Mouse (Mus musculus): Measurements from ENCODE around the gene Ap5z1. TPM values are rescaled to one million over a fixed set of nuclear protein-coding genes. Genes with fewer than 3 reads are reported as not detected.

Gene Ap5z1
- 20.3 and 23.4 TPM in 2 replicates for polyA plus RNA-seq (2012; rRNA removed)

DNA sequence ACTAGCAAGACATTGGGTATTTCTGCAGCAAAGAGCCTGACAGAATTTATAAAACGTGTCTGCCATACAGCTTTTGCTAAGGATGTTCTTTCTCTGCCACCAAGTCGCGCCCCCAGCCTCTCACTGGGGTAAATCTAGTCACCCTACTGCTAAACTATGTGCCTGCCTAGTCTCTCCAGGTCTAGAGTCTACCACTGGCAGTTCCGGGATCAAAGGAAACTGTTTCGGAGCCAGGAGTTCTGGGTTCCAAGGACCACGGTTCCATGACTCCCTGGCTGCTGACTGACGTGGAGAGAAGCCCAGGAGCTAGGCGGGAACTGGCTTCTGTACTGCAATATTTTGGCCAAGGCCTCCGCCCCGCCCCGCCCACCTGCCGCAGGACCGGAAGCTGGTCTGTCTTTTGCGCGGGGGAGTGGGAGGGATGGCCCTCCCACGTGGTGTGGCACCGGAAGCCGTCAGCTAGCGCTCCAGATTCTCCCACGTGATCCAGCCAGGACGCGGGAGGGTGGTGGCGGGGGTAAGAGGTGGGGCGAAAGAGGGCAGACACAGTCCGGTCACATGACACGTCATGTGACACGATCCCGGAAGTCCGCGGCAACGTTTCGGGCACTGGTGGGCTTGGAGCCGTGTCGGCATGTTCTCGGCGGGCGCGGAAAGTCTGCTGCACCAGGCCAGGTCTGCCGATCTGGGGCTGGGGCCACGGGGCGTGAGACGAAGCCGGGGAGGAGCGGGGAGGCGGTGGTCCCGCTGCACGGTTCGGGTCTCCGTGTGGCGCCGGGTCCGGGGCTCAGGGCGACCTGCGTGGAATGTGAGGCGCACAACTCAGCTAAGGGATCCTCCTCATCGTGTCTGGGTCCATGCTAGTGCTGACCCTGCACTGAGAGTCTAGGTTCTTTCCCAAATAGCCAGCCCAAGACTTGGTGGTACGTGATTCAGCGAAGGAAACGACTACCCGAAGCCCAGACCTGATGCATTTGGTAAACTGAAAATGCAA, at the start of gene Ap5z1:
TSS of gene Ap5z1 (plus strand) at position 484 of the 994 bp plus-strand sequence.

Other genes with a start within 250 kb of the Ap5z1 start
- gene Foxk1, start 62.4 kb upstream of the Ap5z1 start, polyA plus RNA-seq (2012; rRNA removed): 7.6 and 8.4 TPM in 2 replicates
- 0.01 TPM in 1 of 2 replicates, not detected in the other for gene Papolb, start 66.1 kb downstream of the Ap5z1 start, polyA plus RNA-seq (2012; rRNA removed)
- 1.0 and 1.3 TPM in 2 replicates for gene Radil, start 87.2 kb downstream of the Ap5z1 start, polyA plus RNA-seq (2012; rRNA removed)
- gene Mmd2, start 144.9 kb downstream of the Ap5z1 start, polyA plus RNA-seq (2012; rRNA removed): 0.08 and 0.18 TPM in 2 replicates
- gene Wipi2, start 163.8 kb downstream of the Ap5z1 start, polyA plus RNA-seq (2012; rRNA removed): 11.8 and 13.4 TPM in 2 replicates
- 2.6 and 2.8 TPM in 2 replicates for gene Slc29a4, start 228.6 kb downstream of the Ap5z1 start, polyA plus RNA-seq (2012; rRNA removed)

Measured in stomach, adult 2 months (tissue).